Mouse (Mus musculus) midbrain, embryonic 12.5 days (tissue): ENCODE measurements around the gene Ppp2ca. TPM values are rescaled to one million over a fixed set of nuclear protein-coding genes. Genes with fewer than 3 reads are reported as not detected.

ENCODE experiments used
- ATAC-seq: fragments of 200-750 bp; cut with Nextera tagmentation; 2 replicates; pipeline ENCODE4 v1.8.0; 2017; ENCODE audit warnings: low read depth, moderate TSS enrichment, moderate library complexity; ENCODE audit not compliant: low FRiP score
- H3K27ac ChIP-seq: fragments of 300-500 bp; sonication (generic); replicated peaks from 2 replicates; pipeline ENCODE4 v1.5.1; 2016; ENCODE audit warnings: mild to moderate bottlenecking
- H3K27me3 ChIP-seq: fragments of 300-500 bp; sonication (generic); 2 replicates; pipeline ENCODE4 v1.6.1; 2016; ENCODE audit warnings: mild to moderate bottlenecking
- H3K36me3 ChIP-seq: fragments of 300-500 bp; sonication (generic); 2 replicates; pipeline ENCODE4 v1.6.1; 2016
- H3K4me1 ChIP-seq: fragments of 300-500 bp; sonication (generic); 2 replicates; pipeline ENCODE4 v1.6.1; 2016
- H3K4me2 ChIP-seq: fragments of 300-500 bp; sonication (generic); replicated peaks from 2 replicates; pipeline ENCODE4 v1.6.1; 2016; ENCODE audit warnings: mild to moderate bottlenecking, moderate library complexity
- H3K4me3 ChIP-seq: fragments of 300-500 bp; sonication (generic); 2 replicates; pipeline ENCODE4 v1.5.1; 2016; ENCODE audit warnings: mild to moderate bottlenecking
- H3K9ac ChIP-seq: fragments of 300-500 bp; sonication (generic); replicated peaks from 2 replicates; pipeline ENCODE4 v1.6.1; 2016; ENCODE audit warnings: mild to moderate bottlenecking, moderate library complexity
- H3K9me3 ChIP-seq: fragments of 300-500 bp; sonication (generic); 2 replicates; pipeline ENCODE4 v1.6.1; 2016; ENCODE audit warnings: mild to moderate bottlenecking
- WGBS: fragments of 180-500 bp; shearing (Covaris S2); methylation state at CpG from one replicate; pipeline ENCODE4 v1.1.7; 2016; 5-methylcytosine and 5-hydroxymethylcytosine counted together
- microRNA-seq: library from miRNA; unstranded; fragments of <30 nt; microRNA quantifications from one replicate; pipeline ENCODE4, GENCODE M21; 2017
- polyA plus RNA-seq: library from polyadenylated mRNA; unstranded; fragments of >200 nt; fragmentation: Nextera tagmentation; extraction: Ambion mirVana; gene quantifications from 2 replicates; pipeline ENCODE4 v1.2.1, GENCODE M21; 2016

The Ppp2ca gene
- polyA plus RNA-seq, 1 experiment from 2014 or later = 128 TPM

DNA sequence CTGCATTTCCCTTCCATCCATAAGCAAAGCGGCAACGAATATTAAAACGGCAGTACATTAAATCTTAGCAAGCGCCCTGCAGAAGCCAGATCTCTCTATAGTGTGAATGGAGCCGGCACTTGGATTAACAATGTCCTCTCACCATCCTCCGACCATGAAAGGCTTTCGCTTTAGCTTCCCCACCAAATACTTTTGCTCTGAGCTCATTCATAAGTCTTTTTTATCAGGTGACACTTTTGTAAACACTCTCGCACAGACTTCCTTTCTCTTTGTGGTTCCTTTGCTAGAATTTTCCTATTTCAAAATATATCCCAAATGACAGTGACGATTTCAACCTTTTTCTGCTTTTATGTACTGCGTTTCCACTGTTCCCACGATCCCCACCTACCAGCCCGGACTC, 70.0 kb downstream of the Ppp2ca start:
- Histone ChIP-seq H3K9me3 (no peaks in the 10 kb centered on the region), H3K9ac (no peak overlapping the region), H3K36me3 (no peaks in the 10 kb centered on the region), H3K4me3 (peak overlapping the region; percentile 43), H3K27me3 (peaks cover 60% of the 10 kb centered on the region), H3K4me2 (peak overlapping the region; percentile 66), H3K27ac (no peak overlapping the region), H3K4me1 (0 out of 2 replicates have a peak, but pooled peaks cover 4% of the 10 kb centered on the region)
- no peak for ATAC-seq
- WGBS = 24% methylated on average over 12 of the region's 12 CpGs

Small RNA genes lying within 50 kb of the gene (microRNA-seq; reads per million reads assigned to microRNA genes)
- gene Gm24157 (not detected), gene Mir3061 (32.3 reads per million, percentile 39 among the genes with 10 or more reads in this experiment)

Other genes with a start within 250 kb of the Ppp2ca start
- gene Jade2, start 241.0 kb upstream of the Ppp2ca start, polyA plus RNA-seq = 0.43 and 0.48 TPM in 2 replicates
- 110 and 117 TPM in 2 replicates for gene Cdkn2aipnl, start 131.0 kb upstream of the Ppp2ca start, polyA plus RNA-seq
- gene Ube2b, start 97.9 kb upstream of the Ppp2ca start, polyA plus RNA-seq = 232 and 244 TPM in 2 replicates
- 17.2 and 17.9 TPM in 2 replicates for gene Cdkl3, start 94.5 kb upstream of the Ppp2ca start, polyA plus RNA-seq
- gene Olfr1373, start 46.8 kb downstream of the Ppp2ca start, polyA plus RNA-seq = not detected in 2 replicates
- gene Olfr1371, start 115.3 kb downstream of the Ppp2ca start, polyA plus RNA-seq = not detected in 2 replicates
- 976 and 1,021 TPM in 2 replicates for gene Skp1a, start 133.3 kb downstream of the Ppp2ca start, polyA plus RNA-seq
- gene Tcf7, start 184.3 kb downstream of the Ppp2ca start, polyA plus RNA-seq = 7.8 and 8.7 TPM in 2 replicates